Mouse (Mus musculus): ENCODE data around the gene Gdpd1. TPM values are rescaled to one million over a fixed set of nuclear protein-coding genes. Genes with fewer than 3 reads are reported as not detected.

Gene Gdpd1
- polyA plus RNA-seq, 1 experiment from 2014 or later: 20.3 TPM

DNA sequence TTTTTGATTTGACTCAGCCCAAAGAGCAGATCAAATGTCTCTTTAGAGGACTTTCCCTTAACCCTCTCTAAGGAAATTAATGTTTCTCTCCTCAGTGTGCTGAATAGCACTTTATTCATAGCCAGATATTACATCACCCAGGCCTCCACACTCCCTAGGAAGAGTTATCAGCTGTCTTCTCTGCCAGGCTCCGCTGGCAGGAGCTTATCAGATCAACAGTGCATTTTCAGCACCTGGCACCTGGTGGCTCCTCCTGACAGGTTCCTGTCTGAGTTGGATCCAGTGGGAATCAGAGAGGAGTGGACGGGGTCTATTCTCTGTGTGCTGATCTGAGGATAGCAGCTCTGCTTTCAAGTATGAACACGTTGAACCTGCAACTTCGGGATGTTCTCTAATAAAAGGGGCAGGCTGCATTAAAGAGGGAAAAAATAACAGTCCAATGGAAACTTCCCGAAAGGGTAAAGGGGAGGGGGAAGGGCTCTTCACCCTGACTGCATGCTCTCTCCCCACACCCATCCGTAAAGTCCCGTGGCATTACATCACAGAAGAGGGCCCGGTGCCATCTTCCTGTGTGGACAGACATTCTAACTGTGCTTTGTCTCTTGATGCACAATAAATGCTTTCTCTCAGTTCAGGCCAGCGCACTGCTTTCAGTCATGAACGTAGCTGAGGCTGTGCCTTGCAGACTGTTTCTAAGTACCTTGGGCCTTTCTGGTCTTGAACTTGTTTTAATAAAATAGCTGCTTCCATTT, 71.6 kb downstream of the Gdpd1 start:
- 75% methylated on average over 10 of the region's 10 CpGs for WGBS
- ATAC-seq (ENCODE audit: low read depth): no peak

DNA sequence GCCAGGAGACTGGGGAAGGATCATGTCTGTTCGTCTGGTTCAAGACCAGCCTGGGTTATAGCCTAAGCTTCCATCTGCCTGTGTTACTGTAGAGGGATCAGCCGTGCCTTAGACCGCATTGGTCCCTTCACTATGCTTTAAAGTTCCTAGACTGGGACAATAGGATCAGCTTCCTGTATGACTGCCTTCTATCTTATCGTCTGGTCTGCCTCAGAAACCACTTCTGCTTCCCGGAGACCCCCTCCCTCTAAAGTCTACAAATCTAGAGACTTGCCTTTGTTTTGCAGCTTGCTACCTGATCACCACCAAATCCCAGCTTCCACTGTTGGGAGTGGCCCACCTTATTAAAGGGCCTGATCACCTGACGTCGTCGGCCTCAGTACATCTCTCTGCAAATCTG, 72.6 kb downstream of the Gdpd1 start:
- DNase-seq (ENCODE audit: low spot score) (no peak), ATAC-seq (ENCODE audit: low read depth) (no peak)
- Histone ChIP-seq H3K9me3 (ENCODE audit: control insufficient read depth, low read length) (no peaks in the 10 kb centered on the region), H3K27ac (replicated peaks; ENCODE audit: low read depth, low read length) (no peak overlapping the region), H3K36me3 (ENCODE audit: control insufficient read depth, insufficient read depth, low read length) (no peaks in the 10 kb centered on the region), H3K27me3 (replicated peaks; ENCODE audit: control insufficient read depth, insufficient read depth, low read length) (no peaks in the 10 kb centered on the region), H3K4me1 (ENCODE audit: control insufficient read depth, insufficient read depth, low read length) (peaks cover 5% of the 10 kb centered on the region; the same call in 1 of the 2 replicates), H3K9ac (ENCODE audit: low read depth, low read length) (no peak overlapping the region), H3K4me2 (ENCODE audit: low read depth, low read length) (no peak overlapping the region), H3K4me3 (ENCODE audit: low read depth, low read length) (no peak overlapping the region)
- 77% methylated on average over 8 of the region's 8 CpGs for WGBS

More for the DNA sequence above, 71.6 kb downstream of the Gdpd1 start:
- Histone ChIP-seq H3K9me3 (ENCODE audit: control insufficient read depth, low read length) (no peaks in the 10 kb centered on the region), H3K4me2 (ENCODE audit: low read depth, low read length) (no peak overlapping the region), H3K9ac (ENCODE audit: low read depth, low read length) (no peak overlapping the region), H3K4me1 (ENCODE audit: control insufficient read depth, insufficient read depth, low read length) (peaks cover 5% of the 10 kb centered on the region), H3K36me3 (ENCODE audit: control insufficient read depth, insufficient read depth, low read length) (no peaks in the 10 kb centered on the region), H3K27ac (replicated peaks; ENCODE audit: low read depth, low read length) (no peak overlapping the region), H3K27me3 (replicated peaks; ENCODE audit: control insufficient read depth, insufficient read depth, low read length) (no peaks in the 10 kb centered on the region), H3K4me3 (ENCODE audit: low read depth, low read length) (no peak overlapping the region)
- DNase-seq (ENCODE audit: low spot score): no peak

DNA sequence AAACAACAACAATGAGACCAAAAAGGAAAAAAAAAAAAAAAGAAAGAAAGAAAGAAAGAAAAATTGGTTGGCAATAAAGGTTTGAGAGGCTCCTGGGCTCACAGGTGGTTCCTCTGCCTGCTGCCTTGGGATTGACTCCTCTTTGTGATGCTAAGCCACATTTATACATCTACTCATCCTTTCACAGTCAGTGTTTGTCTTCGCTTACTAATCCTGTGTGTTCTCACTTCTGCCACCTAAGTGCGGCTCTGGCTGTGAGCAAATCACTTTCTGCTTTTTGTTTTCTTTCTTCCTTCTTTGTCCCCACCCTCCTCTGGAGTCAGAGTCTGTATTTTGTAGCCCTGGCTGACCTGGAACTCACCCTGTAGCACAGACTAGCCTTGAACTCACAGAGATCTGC, 77.6 kb downstream of the Gdpd1 start:
- Histone ChIP-seq H3K9me3 (ENCODE audit: control insufficient read depth, low read length) (no peaks in the 10 kb centered on the region), H3K9ac (ENCODE audit: low read depth, low read length) (no peak overlapping the region), H3K4me3 (ENCODE audit: low read depth, low read length) (no peak overlapping the region), H3K27me3 (replicated peaks; ENCODE audit: control insufficient read depth, insufficient read depth, low read length) (no peaks in the 10 kb centered on the region), H3K4me2 (ENCODE audit: low read depth, low read length) (no peak overlapping the region), H3K4me1 (ENCODE audit: control insufficient read depth, insufficient read depth, low read length) (peaks cover 9% of the 10 kb centered on the region), H3K27ac (replicated peaks; ENCODE audit: low read depth, low read length) (no peak overlapping the region), H3K36me3 (ENCODE audit: control insufficient read depth, insufficient read depth, low read length) (no peaks in the 10 kb centered on the region)
- WGBS: 53% methylated on average over 2 of the region's 2 CpGs
- ATAC-seq (ENCODE audit: low read depth): no peak
- DNase-seq (ENCODE audit: low spot score): no peak

DNA sequence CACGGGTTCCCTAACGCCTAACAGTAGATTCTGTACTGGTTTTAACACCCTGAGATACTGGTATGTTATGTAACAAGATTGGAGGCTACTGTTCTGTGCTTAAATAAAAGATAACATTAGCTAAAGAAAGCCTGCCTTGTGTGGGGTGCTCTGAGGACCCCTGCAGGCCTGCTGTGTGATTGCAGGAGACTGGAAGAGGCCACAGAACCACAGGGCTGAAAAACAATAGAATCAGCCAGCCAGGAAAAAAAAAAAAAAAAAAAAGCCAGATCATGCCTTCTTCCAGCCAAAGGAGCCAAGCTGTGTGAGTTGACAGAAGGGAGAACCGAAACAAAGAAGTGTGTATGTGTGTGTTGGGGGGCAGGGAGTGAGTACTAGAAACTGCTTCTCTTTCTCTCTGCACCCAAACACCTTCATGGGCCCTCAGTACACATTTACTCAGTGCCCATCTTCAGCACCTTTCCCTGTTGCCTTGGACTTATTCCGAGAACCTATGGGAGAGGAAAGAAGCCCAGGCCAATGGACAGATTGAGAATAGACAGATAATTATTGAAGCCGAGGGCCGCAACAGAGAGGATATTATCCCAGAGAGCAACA, 78.1 kb downstream of the Gdpd1 start:
- no peaks in the 10 kb centered on the region for H3K9me3 ChIP-seq (ENCODE audit: control insufficient read depth, low read length)
- no peak for ATAC-seq (ENCODE audit: low read depth)
- peaks cover 10% of the 10 kb centered on the region for H3K4me1 ChIP-seq (ENCODE audit: control insufficient read depth, insufficient read depth, low read length)
- peak; percentile 64 for DNase-seq (ENCODE audit: low spot score)
- no peaks in the 10 kb centered on the region for H3K27me3 ChIP-seq (replicated peaks; ENCODE audit: control insufficient read depth, insufficient read depth, low read length)
- no peaks in the 10 kb centered on the region for H3K36me3 ChIP-seq (ENCODE audit: control insufficient read depth, insufficient read depth, low read length)
- H3K9ac ChIP-seq (ENCODE audit: low read depth, low read length): no peak overlapping the region
- WGBS: 32% methylated on average over 6 of the region's 6 CpGs
- H3K4me3 ChIP-seq (ENCODE audit: low read depth, low read length): no peak overlapping the region
- H3K4me2 ChIP-seq (ENCODE audit: low read depth, low read length): no peak overlapping the region
- H3K27ac ChIP-seq (replicated peaks; ENCODE audit: low read depth, low read length): no peak overlapping the region

DNA sequence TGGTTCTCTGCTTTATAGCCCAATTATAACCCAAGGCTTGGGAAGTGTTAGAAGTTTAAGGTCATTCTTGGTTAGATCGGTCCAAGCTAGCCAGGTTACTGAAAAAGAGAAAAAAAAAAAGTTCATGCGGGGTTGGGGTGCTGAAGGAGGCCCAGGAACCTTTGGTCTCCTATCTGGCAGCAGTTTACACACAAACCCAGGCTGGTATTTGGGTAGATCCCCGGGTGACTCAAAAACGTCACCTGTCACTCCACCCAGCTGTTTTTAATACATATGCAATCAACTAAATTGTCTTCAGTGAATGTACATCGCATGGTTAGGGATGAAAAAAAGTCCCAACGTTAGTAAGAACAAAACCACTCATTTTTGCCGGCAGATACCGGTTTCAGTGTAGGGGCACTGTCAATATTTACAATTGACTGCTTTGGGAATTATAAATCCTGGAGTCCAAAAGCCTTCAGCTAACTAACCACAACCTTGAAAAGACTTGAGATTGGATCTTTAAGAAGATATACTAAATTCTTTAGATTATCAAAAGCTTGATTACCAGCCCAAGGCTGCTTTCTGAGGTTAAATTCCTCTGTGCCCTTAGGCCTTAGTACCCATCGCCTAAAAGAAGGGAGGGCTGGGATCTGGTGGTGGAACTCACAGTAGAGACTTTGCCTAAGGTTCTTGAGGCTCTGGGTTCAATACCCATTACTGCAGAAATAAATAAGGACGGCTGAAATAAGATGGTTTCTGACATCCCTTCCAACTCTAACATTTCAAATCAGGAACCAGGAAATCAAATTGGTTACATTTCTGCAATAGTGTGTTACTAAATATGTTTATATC, 78.9 kb downstream of the Gdpd1 start:
- Histone ChIP-seq H3K9ac (ENCODE audit: low read depth, low read length) (no peak overlapping the region), H3K4me2 (ENCODE audit: low read depth, low read length) (no peak overlapping the region), H3K4me1 (ENCODE audit: control insufficient read depth, insufficient read depth, low read length) (peaks cover 15% of the 10 kb centered on the region), H3K9me3 (ENCODE audit: control insufficient read depth, low read length) (no peaks in the 10 kb centered on the region), H3K27ac (replicated peaks; ENCODE audit: low read depth, low read length) (no peak overlapping the region), H3K4me3 (ENCODE audit: low read depth, low read length) (no peak overlapping the region), H3K27me3 (replicated peaks; ENCODE audit: control insufficient read depth, insufficient read depth, low read length) (no peaks in the 10 kb centered on the region), H3K36me3 (ENCODE audit: control insufficient read depth, insufficient read depth, low read length) (no peaks in the 10 kb centered on the region)
- ATAC-seq (ENCODE audit: low read depth): no peak
- DNase-seq (ENCODE audit: low spot score): no peak
- WGBS: 33% methylated on average over 10 of the region's 10 CpGs

DNA sequence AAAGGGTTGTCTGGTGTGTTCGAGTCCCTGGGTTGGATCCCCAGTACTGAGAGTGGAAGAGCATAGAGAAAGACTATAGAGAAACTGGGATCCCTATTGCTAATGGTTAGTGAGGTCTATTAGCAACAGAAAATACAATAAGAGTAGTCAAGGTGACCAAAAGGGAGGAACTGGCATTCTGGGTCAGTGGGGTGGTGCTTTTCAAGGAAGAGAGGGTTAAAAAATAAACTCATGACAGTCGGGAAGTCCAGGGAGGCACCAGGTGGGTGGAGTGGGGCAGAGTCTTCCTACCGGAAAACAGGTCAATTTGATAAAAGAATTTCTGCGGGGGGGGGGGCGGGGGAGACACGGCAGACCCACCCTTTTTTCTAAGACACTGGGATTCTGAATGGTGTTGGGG, 79.5 kb downstream of the Gdpd1 start:
- peaks cover 15% of the 10 kb centered on the region for H3K4me1 ChIP-seq (ENCODE audit: control insufficient read depth, insufficient read depth, low read length)
- DNase-seq (ENCODE audit: low spot score): no peak
- H3K36me3 ChIP-seq (ENCODE audit: control insufficient read depth, insufficient read depth, low read length): no peaks in the 10 kb centered on the region
- H3K9ac ChIP-seq (ENCODE audit: low read depth, low read length): peak overlapping the region; percentile 56; the same call in 1 of the 2 replicates
- WGBS: 26% methylated on average over 6 of the region's 6 CpGs
- H3K27ac ChIP-seq (replicated peaks; ENCODE audit: low read depth, low read length): no peak overlapping the region
- no peaks in the 10 kb centered on the region for H3K27me3 ChIP-seq (replicated peaks; ENCODE audit: control insufficient read depth, insufficient read depth, low read length)
- no peaks in the 10 kb centered on the region for H3K9me3 ChIP-seq (ENCODE audit: control insufficient read depth, low read length)
- H3K4me3 ChIP-seq (ENCODE audit: low read depth, low read length): peak overlapping the region; percentile 88
- H3K4me2 ChIP-seq (ENCODE audit: low read depth, low read length): peak overlapping the region; percentile 73
- no peak for ATAC-seq (ENCODE audit: low read depth)

DNA sequence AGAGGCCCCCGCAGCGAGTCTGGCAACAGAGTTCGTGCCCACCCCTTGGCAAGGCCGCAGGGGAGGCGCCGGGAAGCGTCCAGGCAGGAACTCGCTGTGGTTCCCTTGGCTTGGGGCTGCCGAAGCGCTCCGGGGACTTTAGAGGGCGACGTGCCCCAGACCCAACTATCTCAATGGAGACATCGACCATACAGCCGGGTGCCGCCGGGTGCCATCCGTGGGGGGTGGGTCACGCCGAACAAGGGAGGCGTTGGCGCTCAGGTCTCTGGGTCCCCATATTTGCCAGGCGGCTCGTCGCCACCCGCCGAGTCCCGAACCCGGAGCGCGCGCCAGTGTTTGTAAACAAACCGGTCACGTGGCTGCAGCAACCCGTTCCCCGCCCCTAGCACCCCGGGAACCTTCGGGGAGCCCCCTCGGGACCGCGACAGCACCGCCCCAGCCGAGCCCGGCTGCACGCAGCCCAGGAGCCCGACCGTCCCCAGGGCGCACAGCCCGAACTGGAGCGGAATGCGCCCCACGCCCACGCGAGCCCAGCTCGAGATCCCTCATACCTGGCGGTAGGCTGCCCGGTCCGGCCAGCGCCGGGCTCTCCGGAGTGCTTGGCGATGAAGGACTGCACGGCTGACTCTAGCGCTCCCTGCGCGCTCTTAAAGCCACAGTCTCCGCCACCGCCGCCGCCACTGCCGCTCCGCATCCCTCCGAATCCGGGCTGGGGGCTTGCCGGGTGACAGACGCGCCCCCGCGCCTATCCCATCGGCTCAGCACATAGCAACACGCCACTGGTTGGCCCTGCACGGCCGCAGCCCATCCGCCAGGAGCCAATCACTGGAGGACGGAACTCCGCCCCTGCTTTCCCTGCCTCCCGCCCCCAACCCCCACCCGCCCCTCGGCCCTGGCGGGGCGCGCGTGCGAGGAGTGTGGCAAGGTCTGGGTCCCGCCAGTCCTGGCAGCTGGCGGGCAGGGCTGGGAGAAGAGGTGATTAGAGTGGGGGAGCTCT, 80.5 kb downstream of the Gdpd1 start, which contains the start of gene Ypel2:
Ypel2 (minus strand) TSS at position 667 of the 997 bp plus-strand sequence.
- peak; percentile 99 for DNase-seq (ENCODE audit: low spot score)
- H3K36me3 ChIP-seq (ENCODE audit: control insufficient read depth, insufficient read depth, low read length): no peaks in the 10 kb centered on the region
- peak within 1 kb of the TSS; percentile 81 for H3K9ac ChIP-seq (ENCODE audit: low read depth, low read length)
- H3K4me1 ChIP-seq (ENCODE audit: control insufficient read depth, insufficient read depth, low read length): peaks cover 15% of the 10 kb centered on the region
- ATAC-seq (ENCODE audit: low read depth): peak; percentile 100
- under 1% methylated on average over 44 of the region's 96 CpGs for WGBS
- no peaks in the 10 kb centered on the region for H3K27me3 ChIP-seq (replicated peaks; ENCODE audit: control insufficient read depth, insufficient read depth, low read length)
- no peaks in the 10 kb centered on the region for H3K9me3 ChIP-seq (ENCODE audit: control insufficient read depth, low read length)
- H3K27ac ChIP-seq (replicated peaks; ENCODE audit: low read depth, low read length): peak within 1 kb of the TSS; percentile 90
- H3K4me2 ChIP-seq (ENCODE audit: low read depth, low read length): peak within 1 kb of the TSS; percentile 73
- H3K4me3 ChIP-seq (ENCODE audit: low read depth, low read length): peak within 1 kb of the TSS; percentile 88

All from embryonic facial prominence, embryonic 14.5 days (tissue).